Mouse (Mus musculus): ENCODE measurements around the gene D630036H23Rik. TPM values are rescaled to one million over a fixed set of nuclear protein-coding genes. Genes with fewer than 3 reads are reported as not detected.

The D630036H23Rik gene
- polyA plus RNA-seq (2017; shearing (Covaris generic)) = 1.2 TPM

DNA sequence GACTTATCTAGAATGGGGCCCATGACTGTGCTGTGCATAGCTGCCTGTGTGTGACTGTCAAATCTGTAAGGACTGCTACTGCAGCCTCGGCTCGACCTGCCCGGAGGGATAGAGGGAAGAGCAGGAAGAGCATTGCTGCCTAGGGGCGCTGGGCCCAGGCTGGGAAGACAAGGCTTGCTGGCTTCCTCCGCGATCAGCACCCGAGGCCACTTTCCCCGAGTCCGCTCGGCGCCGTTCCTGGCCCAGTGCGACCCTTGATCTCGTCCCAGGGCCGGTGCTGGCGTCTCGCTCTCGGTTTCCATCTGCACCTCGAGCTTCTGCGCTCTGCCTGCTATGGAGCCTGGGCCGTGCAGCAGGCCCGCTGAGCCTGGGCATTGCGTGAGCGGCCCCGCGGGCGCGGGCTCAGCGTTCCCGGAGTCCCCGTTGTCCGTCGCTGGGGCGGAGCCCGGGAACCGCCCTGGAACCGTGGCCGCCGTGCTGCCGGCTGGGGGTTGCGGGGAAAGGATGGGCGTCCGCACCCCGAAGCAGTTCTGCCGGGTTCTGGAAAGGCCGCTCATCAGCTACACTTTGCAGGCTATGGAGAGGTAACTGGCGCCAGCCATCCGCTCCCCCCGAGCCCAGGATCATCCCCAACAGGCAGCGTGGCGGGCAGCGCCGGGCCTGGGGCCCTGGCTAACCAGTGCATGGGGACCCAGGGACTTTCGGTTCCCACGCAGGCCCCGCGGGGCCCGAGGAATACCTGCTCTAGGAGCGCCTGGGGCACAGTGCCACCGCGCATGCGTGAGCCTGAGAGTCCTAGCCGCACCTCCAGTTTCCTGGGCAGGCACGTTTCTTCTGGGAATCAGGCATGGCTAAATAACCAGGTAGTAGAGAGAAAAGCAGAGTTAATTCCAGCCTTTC lies at the start of gene D630036H23Rik, which contains the start of gene Ispd:
TSS of gene D630036H23Rik (minus strand) at position 741 of the 900 bp plus-strand sequence.
TSS of gene Ispd (plus strand) at position 10 of the 900 bp plus-strand sequence.

Other genes with a start within 250 kb of the D630036H23Rik start
- gene Ankmy2, start 225.1 kb downstream of the D630036H23Rik start, polyA plus RNA-seq (2017; shearing (Covaris generic)) = 26.2 TPM
- gene Bzw2, start 224.1 kb downstream of the D630036H23Rik start, polyA plus RNA-seq (2017; shearing (Covaris generic)) = 154 TPM
- gene Lrrc72, start 128.8 kb downstream of the D630036H23Rik start, polyA plus RNA-seq (2017; shearing (Covaris generic)) = not detected
- 3.3 TPM for gene Sostdc1, start 68.0 kb downstream of the D630036H23Rik start, polyA plus RNA-seq (2017; shearing (Covaris generic))
- 3.0 TPM for gene Ispd, start 731 bp downstream of the D630036H23Rik start, polyA plus RNA-seq (2017; shearing (Covaris generic))